Mouse (Mus musculus) C2C12 (cell line): Measurements from ENCODE around the gene Hist2h2be. TPM values are rescaled to one million over a fixed set of nuclear protein-coding genes. Genes with fewer than 3 reads are reported as not detected.

Experiments used
- H3K27me3 ChIP-seq: one replicate; pipeline ENCODE4 v1.6.1; 2011; ENCODE audit not compliant: control insufficient read depth, insufficient read depth, insufficient read length
- H3K36me3 ChIP-seq: one replicate; pipeline ENCODE4 v1.6.1; 2011; ENCODE audit not compliant: control insufficient read depth, insufficient read depth
- H3K4me3 ChIP-seq: one replicate; pipeline ENCODE4 v1.5.1; 2011; ENCODE audit warnings: mild to moderate bottlenecking, control low read depth; ENCODE audit not compliant: poor library complexity, insufficient read depth, severe bottlenecking
- H3K79me2 ChIP-seq: one replicate; pipeline ENCODE4 v1.6.1; 2011; ENCODE audit not compliant: control insufficient read depth, insufficient read depth
- H3K79me3 ChIP-seq: one replicate; pipeline ENCODE4 v1.6.1; 2011; ENCODE audit warnings: low read depth, control low read depth
- H3ac ChIP-seq: one replicate; pipeline ENCODE3; 2011; ENCODE audit warnings: low read depth; ENCODE audit not compliant: control insufficient read depth, insufficient read length
- CEBPB ChIP-seq: IDR thresholded peaks from one replicate; pipeline ENCODE4 v1.6.1; 2011; ENCODE audit warnings: low read depth, mild to moderate bottlenecking, control low read depth, moderate library complexity
- CTCF ChIP-seq: IDR thresholded peaks from one replicate; pipeline ENCODE4 v1.5.1; 2011; ENCODE audit not compliant: control insufficient read depth, insufficient read depth, insufficient read length
- FOSL1 ChIP-seq: IDR thresholded peaks from one replicate; pipeline ENCODE4 v1.8.0; 2011; ENCODE audit warnings: mild to moderate bottlenecking, low read length; ENCODE audit not compliant: poor library complexity, insufficient read depth, severe bottlenecking
- MAX ChIP-seq: IDR thresholded peaks from one replicate; pipeline ENCODE4 v1.6.1; 2011; ENCODE audit warnings: mild to moderate bottlenecking, control low read depth
- MYOD1 ChIP-seq: IDR thresholded peaks from one replicate; pipeline ENCODE4 v1.6.1; 2011; ENCODE audit warnings: low read depth; ENCODE audit not compliant: control insufficient read depth, insufficient read length
- MYOG ChIP-seq: IDR thresholded peaks from one replicate; pipeline ENCODE4 v1.6.1; 2011; ENCODE audit not compliant: control insufficient read depth, insufficient read length; ENCODE audit errors: extremely low read depth
- USF1 ChIP-seq: IDR thresholded peaks from one replicate; pipeline ENCODE4 v1.6.1; 2011; ENCODE audit warnings: low read depth, mild to moderate bottlenecking, control low read depth, moderate library complexity
- polyA plus RNA-seq: library from polyadenylated mRNA; unstranded; fragments of >200 nt; fragmentation: generic; extraction: Trizol; gene quantifications from one replicate; pipeline ENCODE4 v1.2.1, GENCODE M21; 2012; ENCODE audit warnings: missing spikeins

The Hist2h2be gene
- polyA plus RNA-seq, 1 experiment, result 0.98 TPM

- Histone ChIP-seq H3K79me3 (no peaks in the 10 kb centered on the region), H3K36me3 (peaks cover 16% of the 10 kb centered on the region), H3K79me2 (no peaks in the 10 kb centered on the region), H3K27me3 (no peaks in the 10 kb centered on the region), H3ac (no peak overlapping the region), H3K4me3 (no peak overlapping the region)
- no peak for TF ChIP-seq FOSL1
- TF ChIP-seq MYOG, result no peak
- TF ChIP-seq MAX, result no peak
- no peak for TF ChIP-seq USF1
- no peak for TF ChIP-seq CEBPB
- TF ChIP-seq MYOD1, result no peak
- TF ChIP-seq CTCF, result no peak
Observed at GRCm38 (mm10) chr3:96181510-96182381, 39.2 kb upstream of the Hist2h2be start.

GRCm38 (mm10) chr3:96182382-96182776, 38.5 kb upstream of the Hist2h2be start:
- Histone ChIP-seq H3K79me2 (no peaks in the 10 kb centered on the region), H3K4me3 (no peak overlapping the region), H3K79me3 (no peaks in the 10 kb centered on the region), H3K36me3 (peaks cover 12% of the 10 kb centered on the region), H3ac (no peak overlapping the region), H3K27me3 (no peaks in the 10 kb centered on the region)
- TF ChIP-seq USF1, result no peak

- Histone ChIP-seq H3K4me3 (no peak overlapping the region), H3K27me3 (no peaks in the 10 kb centered on the region)
Observed at GRCm38 (mm10) chr3:96192977-96193376, 27.9 kb upstream of the Hist2h2be start.

GRCm38 (mm10) chr3:96194966-96195365, 26.0 kb upstream of the Hist2h2be start:
- Histone ChIP-seq H3ac (no peak overlapping the region), H3K79me3 (no peaks in the 10 kb centered on the region), H3K27me3 (no peaks in the 10 kb centered on the region), H3K4me3 (no peak overlapping the region), H3K36me3 (no peaks in the 10 kb centered on the region), H3K79me2 (peaks cover 7% of the 10 kb centered on the region)
- TF ChIP-seq MYOG (no peak), FOSL1 (no peak), MYOD1 (no peak), CTCF (no peak), USF1 (no peak), MAX (no peak), CEBPB (no peak)

More at GRCm38 (mm10) chr3:96192977-96193376, 27.9 kb upstream of the Hist2h2be start:
- Histone ChIP-seq H3ac (no peak overlapping the region), H3K36me3 (no peaks in the 10 kb centered on the region), H3K79me3 (no peaks in the 10 kb centered on the region), H3K79me2 (peaks cover 7% of the 10 kb centered on the region)
- no peak for TF ChIP-seq MAX
- TF ChIP-seq FOSL1, result no peak
- TF ChIP-seq MYOG, result no peak
- no peak for TF ChIP-seq MYOD1
- TF ChIP-seq CTCF, result no peak
- TF ChIP-seq CEBPB, result no peak
- no peak for TF ChIP-seq USF1

- no peak overlapping the region for H3ac ChIP-seq
- H3K36me3 ChIP-seq, result no peaks in the 10 kb centered on the region
- H3K4me3 ChIP-seq, result no peak overlapping the region
- no peaks in the 10 kb centered on the region for H3K79me3 ChIP-seq
- peaks cover 7% of the 10 kb centered on the region for H3K79me2 ChIP-seq
- TF ChIP-seq FOSL1 (no peak), USF1 (no peak), MAX (no peak), CTCF (no peak), CEBPB (no peak), MYOG (no peak), MYOD1 (no peak)
- H3K27me3 ChIP-seq, result no peaks in the 10 kb centered on the region
Observed at GRCm38 (mm10) chr3:96195616-96196313, 25.2 kb upstream of the Hist2h2be start.
